Comparison of ENCODE assay signal across 17 mouse cellular contexts in the genomic region with DNA sequence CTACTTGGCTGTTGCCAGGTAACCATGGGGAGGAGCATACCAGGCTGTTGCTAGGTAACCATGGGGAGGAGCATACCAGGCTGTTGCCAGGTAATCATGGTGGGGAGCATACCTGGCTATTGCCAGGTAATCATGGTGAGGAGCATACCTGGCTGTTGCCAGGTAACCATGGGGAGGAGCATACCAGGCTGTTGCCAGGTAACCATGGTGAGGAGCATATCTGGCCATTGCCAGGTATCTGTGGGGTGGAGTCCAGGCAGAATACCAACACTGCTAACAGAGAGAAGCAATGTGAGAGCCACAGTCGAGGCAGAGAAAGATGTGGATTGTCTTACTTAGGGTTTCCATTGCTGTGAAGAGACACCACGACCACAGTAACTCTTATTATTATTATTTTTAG.
"Had no signal": no experiment of that assay in that cellular context is flagged by ENCODE, and none has a peak within 500 bp of the region (broad histone marks: within the 10 kb centered on the region; RNA-seq: fewer than 3 reads in every experiment).

No protein-coding gene starts in this region.

- H3K4me2 ChIP-seq: lung, embryonic 15.5 days; midbrain, embryonic 11.5 days; midbrain, embryonic 13.5 days; midbrain, embryonic 15.5 days; neural tube, embryonic 12.5 days had no signal

- H3K9me3 ChIP-seq: lung, embryonic 15.5 days; midbrain, embryonic 13.5 days; midbrain, embryonic 15.5 days; neural tube, embryonic 12.5 days had no signal

- H3K27ac ChIP-seq: lung, embryonic 15.5 days; macrophage; midbrain, embryonic 13.5 days; midbrain, embryonic 15.5 days; neural tube, embryonic 12.5 days had no signal

- H3K4me3 ChIP-seq: lung, embryonic 15.5 days; megakaryocyte, embryonic 14.5 days; midbrain, embryonic 13.5 days; midbrain, embryonic 15.5 days; neural tube, embryonic 12.5 days had no signal

- H3K9ac ChIP-seq: liver, postnatal 0 days; lung, embryonic 15.5 days; midbrain, embryonic 13.5 days; midbrain, embryonic 15.5 days; neural tube, embryonic 12.5 days had no signal

- H3K27me3 ChIP-seq: midbrain, embryonic 15.5 days had no signal

- ATAC-seq: liver, postnatal 0 days; lung, postnatal 0 days; midbrain, embryonic 13.5 days; midbrain, embryonic 15.5 days had no signal

- H3K36me3 ChIP-seq: lung, embryonic 15.5 days; midbrain, embryonic 13.5 days; midbrain, embryonic 15.5 days; neural tube, embryonic 12.5 days had no signal

- DNase-seq: liver, postnatal 0 days; lung, adult 2 months; lung, postnatal 14 days; lung, postnatal 36 days; right cerebral cortex, postnatal 14 days; spleen, adult 18-20 months; thymus, adult 18-20 months; thymus, postnatal 14 days; thymus, postnatal 36 days had no signal
